Mouse (Mus musculus) ES-Bruce4 (cell line): ENCODE results near the gene Zfr2. TPM values are rescaled to one million over a fixed set of nuclear protein-coding genes. Genes with fewer than 3 reads are reported as not detected.
A peak's percentile ranks its signal among the peaks of the same experiment; 100 is the strongest.
"Not testable (repeated sequence)": the region's sequence is repeated elsewhere in the genome, so short reads cannot be mapped to it uniquely, and the experiment has no call there.

Experiments used
- H3K27ac ChIP-seq: 2 replicates; pipeline ENCODE4 v1.5.1; 2012; ENCODE audit warnings: low read length, inconsistent platforms; ENCODE audit not compliant: insufficient read depth
- H3K27me3 ChIP-seq: 2 replicates; pipeline ENCODE4 v1.6.1; 2012; ENCODE audit warnings: mild to moderate bottlenecking, low read length, inconsistent platforms; ENCODE audit not compliant: control insufficient read depth, poor library complexity, insufficient read depth, severe bottlenecking
- H3K36me3 ChIP-seq: 2 replicates; pipeline ENCODE4 v1.6.1; 2012; ENCODE audit warnings: inconsistent platforms, mild to moderate bottlenecking, low read length, moderate library complexity; ENCODE audit not compliant: control insufficient read depth, poor library complexity, insufficient read depth, severe bottlenecking
- H3K4me1 ChIP-seq: one replicate; pipeline ENCODE4 v1.8.1; 2011; ENCODE audit warnings: low read length; ENCODE audit not compliant: control insufficient read depth, insufficient read depth
- H3K4me3 ChIP-seq: 2 replicates; pipeline ENCODE4 v1.5.1; 2011; ENCODE audit warnings: low read depth, mild to moderate bottlenecking, low read length
- H3K9ac ChIP-seq: 2 replicates; pipeline ENCODE4 v1.6.1; 2012; ENCODE audit warnings: low read depth, mild to moderate bottlenecking, inconsistent platforms; ENCODE audit not compliant: poor library complexity, severe bottlenecking
- H3K9me3 ChIP-seq: replicated peaks from 2 replicates; pipeline ENCODE4 v1.6.1; 2012; ENCODE audit warnings: mild to moderate bottlenecking, low read length, inconsistent platforms; ENCODE audit not compliant: control insufficient read depth, poor library complexity, insufficient read depth, severe bottlenecking
- CTCF ChIP-seq: IDR thresholded peaks from one replicate; pipeline ENCODE4 v1.8.1; 2011; ENCODE audit warnings: low read depth, low read length
- EP300 ChIP-seq: IDR thresholded peaks from 2 replicates; pipeline ENCODE4 v1.6.1; 2011; ENCODE audit warnings: low read depth, low read length; ENCODE audit not compliant: insufficient read depth
- POLR2A ChIP-seq: IDR thresholded peaks from one replicate; pipeline ENCODE4 v1.8.1; 2011; ENCODE audit warnings: low read length; ENCODE audit not compliant: insufficient read depth
- polyA plus RNA-seq: library from polyadenylated mRNA; stranded (reverse); fragments of >200 nt; gene quantifications from 2 replicates; pipeline ENCODE4 v1.2.4, GENCODE M21; 2011; ENCODE audit warnings: low read depth; ENCODE audit not compliant: missing spikeins, insufficient read depth, insufficient read length

The Zfr2 gene
- polyA plus RNA-seq, 1 experiment = 11.6 TPM

- Histone ChIP-seq H3K27ac (no peak overlapping the region), H3K36me3 (no peaks in the 10 kb centered on the region), H3K9ac (no peak overlapping the region), H3K4me3 (no peak overlapping the region), H3K27me3 (no peaks in the 10 kb centered on the region), H3K9me3 (no peaks in the 10 kb centered on the region), H3K4me1 (peaks cover 2% of the 10 kb centered on the region)
- TF ChIP-seq POLR2A (no peak), EP300 (no peak)
Measured at GRCm38 (mm10) chr10:81216260-81216659, 16.7 kb upstream of the Zfr2 start.

GRCm38 (mm10) chr10:81216810-81217209 is 16.1 kb upstream of the Zfr2 start:
- Histone ChIP-seq H3K27me3 (no peaks in the 10 kb centered on the region), H3K9ac (no peak overlapping the region), H3K36me3 (no peaks in the 10 kb centered on the region), H3K4me1 (peaks cover 2% of the 10 kb centered on the region), H3K4me3 (no peak overlapping the region), H3K9me3 (no peaks in the 10 kb centered on the region), H3K27ac (no peak overlapping the region)
- no peak for TF ChIP-seq CTCF

- not testable (repeated sequence) for H3K36me3 ChIP-seq, H3K27me3 ChIP-seq, H3K9ac ChIP-seq, H3K4me3 ChIP-seq, H3K4me1 ChIP-seq, H3K9me3 ChIP-seq, H3K27ac ChIP-seq
- TF ChIP-seq CTCF = peak; percentile 46
Measured at GRCm38 (mm10) chr10:81217267-81217666, 15.7 kb upstream of the Zfr2 start.

- Histone ChIP-seq H3K27me3 (no peaks in the 10 kb centered on the region), H3K36me3 (no peaks in the 10 kb centered on the region), H3K4me1 (peaks cover 2% of the 10 kb centered on the region), H3K27ac (no peak overlapping the region), H3K9me3 (no peaks in the 10 kb centered on the region), H3K9ac (no peak overlapping the region), H3K4me3 (no peak overlapping the region)
- TF ChIP-seq POLR2A = no peak
- no peak for TF ChIP-seq EP300
- TF ChIP-seq CTCF = peak; percentile 79
Measured at GRCm38 (mm10) chr10:81217964-81218363, 15.0 kb upstream of the Zfr2 start.

GRCm38 (mm10) chr10:81221402-81222015 is 11.4 kb upstream of the Zfr2 start:
- TF ChIP-seq POLR2A (no peak), EP300 (no peak), CTCF (no peak)
- Histone ChIP-seq H3K4me3 (no peak overlapping the region), H3K36me3 (no peaks in the 10 kb centered on the region), H3K27me3 (no peaks in the 10 kb centered on the region), H3K27ac (no peak overlapping the region), H3K9ac (no peak overlapping the region), H3K4me1 (peaks cover 2% of the 10 kb centered on the region), H3K9me3 (no peaks in the 10 kb centered on the region)

- H3K9me3 ChIP-seq, H3K27me3 ChIP-seq, H3K4me3 ChIP-seq, H3K4me1 ChIP-seq, H3K36me3 ChIP-seq, H3K9ac ChIP-seq, H3K27ac ChIP-seq: not testable (repeated sequence)
Measured at GRCm38 (mm10) chr10:81223731-81224130, 9.2 kb upstream of the Zfr2 start.
